Mouse (Mus musculus): ENCODE data around the gene Pln. TPM values are rescaled to one million over a fixed set of nuclear protein-coding genes. Genes with fewer than 3 reads are reported as not detected.

Pln gene
- not detected for total RNA-seq (2023)

GRCm38 (mm10) chr10:53337162-53337923 lies at the start of gene Pln:
Gene Pln, plus strand, starts transcription at chr10:53337667.

GRCm38 (mm10) chr10:53379709-53380106 lies 42.2 kb downstream of the Pln start, which contains the start of gene Cep85l:
Gene Cep85l, minus strand, starts transcription at chr10:53379947.

Other genes with a start within 250 kb of the Pln start
- 10 to 100 TPM; 14.8 to 18.0 TPM for gene Cep85l, start 42.3 kb downstream of the Pln start, total RNA-seq (2023)